Mouse (Mus musculus): ENCODE measurements at regions not wholly inside any gene's neighbourhood (a gene's known extent, or its start where the extent isn't known, plus 50 kb on each side); places are given as distances from the start of the nearest gene placed in this dataset.

GRCm38 (mm10) chr12:32735224-32735623, 84.1 kb upstream of the Nampt start:
- DNase-seq (ENCODE audit: low read depth, low spot score), result no peak

- no peak for DNase-seq (ENCODE audit: low read depth, low spot score)
Measured at GRCm38 (mm10) chr12:32741465-32741864, 77.9 kb upstream of the Nampt start.

DNA sequence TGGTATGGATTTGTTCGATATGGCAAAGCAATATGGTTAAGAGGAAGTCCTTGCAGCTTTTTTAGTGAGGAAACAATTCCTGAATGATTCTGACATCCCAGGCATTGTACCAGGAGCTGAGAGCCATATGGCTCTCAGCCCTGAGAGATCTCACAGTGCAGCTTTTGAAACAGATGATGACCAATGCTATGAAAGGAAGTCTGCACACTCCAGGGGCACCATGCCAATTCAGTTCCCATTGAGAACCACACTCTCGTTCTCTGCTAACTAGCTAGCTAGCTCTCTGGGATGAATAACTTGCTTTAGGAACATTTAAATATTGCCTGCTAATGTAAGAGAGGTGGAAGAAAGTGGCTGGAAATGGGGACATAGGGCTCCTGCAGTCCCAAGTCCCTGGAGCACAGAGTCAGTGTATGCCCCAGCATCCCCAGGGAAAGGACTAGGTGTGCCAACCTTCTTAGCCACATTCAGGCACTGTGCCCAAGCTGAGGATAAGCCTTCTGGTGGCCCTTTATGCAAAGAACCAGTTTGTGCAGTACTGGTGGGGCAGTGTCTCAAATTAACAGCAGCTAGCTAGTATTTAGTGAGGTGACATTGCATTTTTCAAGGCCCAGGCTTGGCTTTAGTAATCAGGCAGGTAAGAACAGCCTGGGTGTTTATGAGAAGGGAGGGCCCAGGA, 61.8 kb upstream of the Nampt start:
- no peak for DNase-seq (ENCODE audit: low read depth, low spot score)

- DNase-seq (ENCODE audit: low read depth, low spot score), result no peak
Measured at GRCm38 (mm10) chr12:32758150-32758549, 61.2 kb upstream of the Nampt start.

DNA sequence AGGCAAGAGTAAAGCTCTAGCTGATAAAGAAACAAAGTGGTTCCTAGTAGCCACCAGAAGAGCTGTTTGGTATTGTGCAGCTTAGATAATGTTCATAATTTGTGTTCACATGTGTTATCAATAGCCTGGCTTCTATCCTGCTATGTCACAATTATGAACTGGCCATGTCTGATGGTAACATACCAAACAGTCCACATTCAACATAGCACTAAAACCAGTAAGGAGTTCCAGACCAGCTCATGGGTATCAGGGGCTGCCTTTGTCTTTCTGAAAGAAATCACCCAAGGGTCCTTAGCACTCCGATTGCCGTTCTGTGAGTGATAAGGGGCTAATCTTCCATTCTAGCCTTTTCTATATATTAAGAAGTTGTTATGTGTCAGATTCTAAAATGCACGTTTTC, 58.7 kb upstream of the Nampt start:
- no peak for DNase-seq (ENCODE audit: low read depth, low spot score)

DNA sequence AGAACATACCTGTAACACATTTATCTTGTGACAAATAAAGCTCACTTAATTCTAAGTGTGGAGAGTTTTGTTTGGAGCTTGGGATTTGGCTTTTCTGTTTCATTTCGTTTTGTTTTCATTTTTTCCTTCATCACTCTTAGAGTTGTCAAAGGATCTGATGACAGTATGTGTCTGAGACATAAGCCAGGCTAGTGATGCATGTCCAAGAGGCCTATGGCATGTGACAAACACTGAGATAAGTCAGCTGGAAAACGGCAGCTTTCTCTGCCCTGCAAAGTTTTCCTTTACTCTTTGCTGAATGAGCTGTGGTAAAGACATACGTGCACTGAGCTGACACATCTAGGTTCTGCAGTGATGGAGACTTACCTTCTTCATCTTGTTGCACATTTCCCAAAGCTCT, 58.3 kb upstream of the Nampt start:
- DNase-seq (ENCODE audit: low read depth, low spot score), result no peak

DNA sequence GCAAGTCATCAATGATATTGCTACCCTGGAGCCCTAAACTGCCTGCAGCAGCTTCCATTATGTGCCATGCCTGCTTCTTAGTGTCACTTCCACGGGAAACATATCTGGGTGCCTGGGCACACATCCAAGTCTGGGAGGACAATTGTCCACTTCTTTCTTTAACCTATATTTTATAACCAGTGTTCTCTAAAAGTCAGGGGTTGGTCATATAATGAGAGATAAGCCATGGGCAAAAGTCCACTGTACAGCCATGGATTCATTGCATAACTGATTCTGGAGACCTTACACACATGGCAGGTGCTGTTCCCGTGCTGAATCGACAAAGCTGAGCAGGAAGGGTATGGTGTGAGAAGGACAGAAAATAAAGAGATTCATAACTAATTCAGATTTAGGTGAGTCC, 55.1 kb upstream of the Nampt start:
- no peak for DNase-seq (ENCODE audit: low read depth, low spot score)

GRCm38 (mm10) chr12:32764747-32765146, 54.6 kb upstream of the Nampt start:
- no peak for DNase-seq (ENCODE audit: low read depth, low spot score)

- peak; percentile 62 for DNase-seq (ENCODE audit: low read depth, low spot score)
Measured at GRCm38 (mm10) chr12:32765861-32766260, 53.5 kb upstream of the Nampt start.

- DNase-seq (ENCODE audit: low read depth, low spot score), result no peak
Measured at GRCm38 (mm10) chr12:32766575-32766974, 52.8 kb upstream of the Nampt start.

DNA sequence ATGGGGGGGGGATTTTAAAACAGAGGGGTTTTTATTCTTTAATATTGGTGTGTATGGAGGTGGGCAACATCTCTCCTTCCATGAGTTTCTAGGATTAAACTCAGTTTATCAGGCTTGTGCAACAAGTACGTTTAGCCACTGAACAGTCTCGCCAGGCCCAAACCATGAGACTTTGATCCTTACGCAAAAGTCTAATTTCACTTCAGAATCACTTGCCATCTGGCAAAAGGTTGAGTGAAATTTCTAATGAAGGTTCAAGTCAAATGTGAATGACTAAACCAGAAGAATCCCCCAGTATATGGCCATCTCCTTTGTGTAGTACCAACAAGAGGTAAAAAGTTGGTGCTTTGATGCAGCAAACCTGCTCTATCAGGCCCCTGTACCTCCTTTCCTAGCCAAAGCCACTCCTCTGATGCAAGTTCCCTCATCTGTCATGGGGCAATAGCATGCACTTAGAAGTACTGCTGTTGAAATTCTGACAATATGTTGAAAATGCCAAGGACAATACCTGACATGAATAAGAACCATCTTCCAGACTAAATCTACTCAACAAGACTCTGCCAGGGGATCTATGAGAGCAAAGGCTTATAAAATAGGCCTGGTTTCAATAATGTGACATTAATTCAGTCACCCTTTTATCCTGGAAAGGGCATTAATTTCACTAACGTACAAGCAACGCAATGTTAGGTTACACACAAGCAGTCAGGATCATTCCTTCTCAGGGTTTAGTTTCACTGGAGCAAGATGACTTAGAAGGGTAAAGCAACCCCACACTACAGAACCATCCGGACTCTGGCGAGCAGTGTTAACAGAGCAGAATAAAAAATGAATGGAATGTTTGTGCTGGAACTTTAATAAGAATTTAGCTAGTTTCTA, 51.9 kb upstream of the Nampt start:
- DNase-seq (ENCODE audit: low read depth, low spot score), result no peak

DNA sequence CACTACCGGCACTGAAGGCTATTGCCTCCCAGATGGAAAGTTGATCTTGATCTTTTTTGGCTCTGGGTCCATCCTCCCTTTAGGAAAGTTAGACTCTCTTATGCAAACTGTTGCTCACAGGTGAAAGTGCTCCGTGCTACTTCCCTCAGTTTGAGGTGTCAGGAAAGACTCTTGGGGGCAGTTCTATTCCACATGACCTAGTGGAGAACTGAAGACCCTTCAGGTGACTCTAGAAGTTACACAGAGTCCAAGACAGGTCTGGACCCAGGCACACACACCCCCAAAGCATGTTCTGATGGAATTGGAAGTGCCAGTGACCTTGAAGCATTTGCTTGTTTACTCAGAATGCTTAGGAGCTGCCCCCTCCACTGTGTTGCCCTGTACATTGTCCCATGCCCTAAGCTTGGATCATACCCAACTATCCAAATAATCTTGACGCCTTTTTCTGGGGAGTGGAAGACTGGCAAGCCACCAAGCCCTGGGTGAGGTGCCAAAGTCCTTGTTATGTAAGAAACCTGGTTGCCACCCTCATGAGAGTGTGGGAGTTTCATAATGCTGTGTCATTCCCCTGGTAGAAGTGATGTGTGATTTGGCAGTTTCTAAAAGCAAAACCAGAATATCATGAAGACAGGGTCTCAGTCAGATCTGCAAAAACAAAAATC, 51.1 kb upstream of the Nampt start:
- no peak for DNase-seq (ENCODE audit: low read depth, low spot score)

DNA sequence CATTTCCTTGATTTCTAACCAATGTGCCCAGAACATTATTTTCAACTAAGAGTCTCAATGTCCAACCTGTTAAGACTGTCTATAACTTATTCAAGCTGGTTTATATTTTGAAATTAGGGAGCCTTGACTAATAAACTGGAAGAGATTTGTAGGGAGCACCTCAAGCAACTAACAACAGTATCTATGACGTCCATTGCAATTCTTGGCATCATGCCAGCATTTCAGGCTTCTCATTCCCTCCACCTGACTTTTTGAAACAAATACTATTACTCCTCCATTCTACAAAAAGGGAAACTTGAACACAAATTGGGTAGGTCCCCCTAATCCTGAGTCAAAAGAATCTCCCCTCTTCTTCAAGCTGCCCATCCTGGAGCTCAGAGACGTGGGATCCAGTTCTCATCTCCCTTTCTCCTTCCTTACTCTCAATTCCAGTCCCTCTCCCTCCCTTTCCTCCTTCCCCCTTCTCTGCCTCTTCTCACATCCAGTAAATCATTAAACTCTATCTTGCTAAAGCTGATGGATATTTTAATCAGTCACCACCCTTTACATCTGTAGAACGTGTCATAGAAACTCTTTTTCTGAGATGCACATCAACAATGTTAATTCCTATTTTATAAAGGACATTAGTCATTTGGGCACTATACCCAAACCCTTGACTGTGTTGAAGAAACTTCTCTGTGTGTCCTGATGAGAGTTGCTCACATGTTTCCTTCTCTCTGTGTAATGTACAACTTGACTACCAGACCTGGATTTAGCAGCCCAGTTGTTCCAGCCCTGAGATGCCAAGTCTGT, 50.4 kb upstream of the Nampt start:
- DNase-seq (ENCODE audit: low read depth, low spot score), result no peak

Data from 3T3-L1 (cell line).